Comparison of ENCODE assay signal across 29 mouse cellular contexts in the genomic region with DNA sequence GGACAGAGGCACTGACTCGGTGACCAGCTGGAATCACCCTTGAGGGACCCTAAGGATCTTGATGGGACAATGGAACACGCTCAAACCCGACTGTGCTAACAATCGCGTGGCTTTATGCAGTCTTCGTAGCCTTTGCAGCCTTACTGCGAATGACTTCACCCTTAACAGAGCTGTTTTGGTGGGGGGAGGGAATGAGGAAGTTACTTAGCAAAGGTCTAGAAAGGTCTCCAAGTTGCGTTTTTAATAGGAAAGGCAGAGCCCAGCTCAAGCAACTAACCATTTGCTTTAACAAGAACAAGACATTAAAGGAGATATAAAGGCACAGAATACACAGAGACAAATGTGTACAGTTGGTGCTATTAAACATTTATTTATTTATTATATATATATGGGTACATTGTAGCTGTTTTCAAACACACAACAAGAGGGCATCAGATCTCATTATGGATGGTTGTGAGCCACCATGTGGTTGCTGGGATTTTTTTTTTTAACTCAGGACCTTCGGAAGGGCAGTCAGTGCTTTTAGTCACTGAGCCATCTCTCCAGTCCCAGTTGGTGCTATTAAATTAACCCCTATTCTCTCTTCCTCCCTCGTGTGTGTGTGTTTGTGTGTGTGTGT. TPM values are rescaled to one million over a fixed set of nuclear protein-coding genes. Genes with fewer than 3 reads are reported as not detected.
DNase-seq lines count a peak whose midpoint lies in the region; ATAC-seq and TF ChIP-seq lines count a peak whose summit lies in the region.
"Had no signal": no experiment of that assay in that cellular context is flagged by ENCODE, and none has a peak within 500 bp of the region (broad histone marks: within the 10 kb centered on the region; RNA-seq: fewer than 3 reads in every experiment).

No protein-coding gene starts in this region.

- WGBS in heart, embryonic 13.5 days = 73% methylated on average over 10 of the region's 10 CpGs
- 10% methylated on average over 9 of the region's 10 CpGs for WGBS in macrophage (ENCODE audit: missing documents)
- 72% methylated on average over 10 of the region's 10 CpGs for WGBS in hindbrain, embryonic 12.5 days

- no peak for TF ChIP-seq POLR2A in bone marrow macrophage, adult 2 months (IDR thresholded peaks at IDR 0.05; ENCODE audit: borderline replicate concordance, low read depth, low read length)

- H3K4me3 ChIP-seq in heart, embryonic 13.5 days = no peak overlapping the region
- no peak overlapping the region for H3K4me3 ChIP-seq in bone marrow macrophage, adult 2 months (ENCODE audit: insufficient read depth, low read length)
- no peak overlapping the region for H3K4me3 ChIP-seq in macrophage (ENCODE audit: inconsistent target)
- no peak overlapping the region for H3K4me3 ChIP-seq in hindbrain, embryonic 12.5 days
- H3K4me3 ChIP-seq: erythroblast, embryonic 14.5 days; heart, embryonic 10.5 days had no signal

- no peak overlapping the region for H3K27ac ChIP-seq in heart, embryonic 13.5 days (replicated peaks)
- peak overlapping the region; percentile 57 for H3K27ac ChIP-seq in bone marrow macrophage, adult 2 months (ENCODE audit: insufficient read depth, low read depth, low read length)
- peak overlapping the region; percentile 55 for H3K27ac ChIP-seq in macrophage
- no peak overlapping the region for H3K27ac ChIP-seq in hindbrain, embryonic 12.5 days
- H3K27ac ChIP-seq: heart, embryonic 10.5 days; hindbrain, embryonic 14.5 days; liver, embryonic 14.5 days had no signal

- no peaks in the 10 kb centered on the region for H3K79me2 ChIP-seq in macrophage (ENCODE audit: inconsistent target)

- no peak for ATAC-seq in heart, embryonic 13.5 days (ENCODE audit: extremely low read depth, insufficient number of reproducible peaks, low FRiP score, low TSS enrichment)
- ATAC-seq in hindbrain, embryonic 12.5 days (ENCODE audit: low FRiP score) = no peak
- ATAC-seq: CD4-positive, CD25-positive, alpha-beta regulatory T cell, adult 4 months; forebrain, embryonic 16.5 days; intestine, postnatal 0 days had no signal

- H3K36me3 ChIP-seq in heart, embryonic 13.5 days = no peaks in the 10 kb centered on the region
- H3K36me3 ChIP-seq in macrophage (ENCODE audit: inconsistent target) = no peaks in the 10 kb centered on the region
- H3K36me3 ChIP-seq in splenic B cell, adult 2 months (ENCODE audit: control insufficient read depth, insufficient read depth, low read length, poor library complexity, severe bottlenecking) = no peaks in the 10 kb centered on the region
- no peaks in the 10 kb centered on the region for H3K36me3 ChIP-seq in hindbrain, embryonic 12.5 days
- H3K36me3 ChIP-seq: heart, embryonic 10.5 days had no signal

- no peaks in the 10 kb centered on the region for H3K9me3 ChIP-seq in heart, embryonic 13.5 days
- no peaks in the 10 kb centered on the region for H3K9me3 ChIP-seq in hindbrain, embryonic 12.5 days (replicated peaks)
- H3K9me3 ChIP-seq: heart, embryonic 10.5 days had no signal

- no peaks in the 10 kb centered on the region; the same call in 1 of the 2 replicates for H3K27me3 ChIP-seq in heart, embryonic 13.5 days (replicated peaks)
- no peaks in the 10 kb centered on the region for H3K27me3 ChIP-seq in splenic B cell, adult 2 months (ENCODE audit: control insufficient read depth, insufficient read depth, low read length, poor library complexity, severe bottlenecking)
- peaks cover 8% of the 10 kb centered on the region for H3K27me3 ChIP-seq in hindbrain, embryonic 12.5 days

- peaks cover 23% of the 10 kb centered on the region for H3K4me1 ChIP-seq in heart, embryonic 13.5 days
- H3K4me1 ChIP-seq in bone marrow macrophage, adult 2 months (ENCODE audit: control insufficient read depth, insufficient read depth, low read length) = peaks cover 41% of the 10 kb centered on the region
- peaks cover 8% of the 10 kb centered on the region for H3K4me1 ChIP-seq in hindbrain, embryonic 12.5 days

- H3K4me2 ChIP-seq in heart, embryonic 13.5 days = no peak overlapping the region
- no peak overlapping the region for H3K4me2 ChIP-seq in hindbrain, embryonic 12.5 days (replicated peaks)
- H3K4me2 ChIP-seq: hindbrain, embryonic 14.5 days; lung, embryonic 14.5 days had no signal

- TF ChIP-seq CTCF in bone marrow macrophage, adult 2 months (IDR thresholded peaks at IDR 0.05; ENCODE audit: low read depth, low read length) = no peak

- DNase-seq in heart, adult 18-20 months = no peak
- DNase-seq in splenic B cell, adult 2 months (ENCODE audit: low read depth, low spot score) = peak; percentile 49
- DNase-seq in layer of hippocampus, postnatal 10 days (ENCODE audit: low spot score in 2 of 2) = no peak
- DNase-seq: adrenal gland, postnatal 10 days; cerebellum, adult 11-12 months; cerebellum, adult 9-11 months; gastrocnemius, postnatal 10 days; heart, postnatal 36 days; kidney, adult 9 months; kidney, postnatal 10 days; liver; lung, embryonic 14.5 days; lung, postnatal 14 days; midbrain, embryonic 14.5 days; right cerebral cortex, postnatal 25 days; spleen, adult 18-20 months; thymus, adult 2 months; thymus, postnatal 36 days had no signal

- peak overlapping the region; percentile 14; the same call in 1 of the 2 replicates for H3K9ac ChIP-seq in heart, embryonic 13.5 days
- no peak overlapping the region for H3K9ac ChIP-seq in hindbrain, embryonic 12.5 days
- H3K9ac ChIP-seq: hindbrain, embryonic 14.5 days; liver, embryonic 14.5 days; lung, embryonic 14.5 days had no signal

RNA-seq across cellular contexts. Expression of a gene that starts 42.8 kb away (rescaled TPM):
- polyA plus RNA-seq in heart, embryonic 13.5 days (2015; fragmentation: Nextera tagmentation; extraction: Ambion mirVana) = 1.8 and 1.9 TPM in 2 replicates
- total RNA-seq in heart, adult 18-20 months (2021) = 1 to 10 TPM; 2.5 to 3.0 TPM
- 17.9 and 18.7 TPM in 2 replicates for polyA plus RNA-seq in bone marrow macrophage, adult 2 months (2012; ENCODE audit: insufficient read depth, insufficient read length, missing spikeins)
- total RNA-seq in macrophage (2018; cell fraction: chromatin; rRNA removed) = 100 to 1,000 TPM in 5 of 26 experiments, 10 to 100 TPM in 21; 16.7 to 137 (median 78.1) TPM
- total RNA-seq in macrophage (2018; cell fraction: cytosol; rRNA removed) = 10 to 100 TPM in 23 of 26 experiments, 1 to 10 TPM in 3; 7.8 to 23.6 (median 14.8) TPM
- total RNA-seq in macrophage (2018; cell fraction: nucleus; rRNA removed) = 10 to 100 TPM in 25 of 26 experiments, 1 to 10 TPM in 1; 9.3 to 75.6 (median 42.6) TPM
- 9.0 to 14.1 TPM (median 9.9 TPM) in 3 replicates for polyA plus RNA-seq in macrophage (2018)
- 3.9 and 4.8 TPM in 2 replicates for polyA plus RNA-seq in hindbrain, embryonic 12.5 days (2016; fragmentation: Nextera tagmentation; extraction: Ambion mirVana)
- 1 to 10 TPM; 3.7 to 3.8 TPM for total RNA-seq in layer of hippocampus, postnatal 10 days (2021)

RNA-seq across cellular contexts. Expression of a gene that starts 53.4 kb away (rescaled TPM):
- polyA plus RNA-seq in heart, embryonic 13.5 days (2015; fragmentation: Nextera tagmentation; extraction: Ambion mirVana) = 5.6 and 5.8 TPM in 2 replicates
- total RNA-seq in heart, adult 18-20 months (2021) = 10 to 100 TPM; 15.3 to 20.3 TPM
- polyA plus RNA-seq in bone marrow macrophage, adult 2 months (2012; ENCODE audit: insufficient read depth, insufficient read length, missing spikeins) = 23.8 and 24.6 TPM in 2 replicates
- total RNA-seq in macrophage (2018; cell fraction: chromatin; rRNA removed) = 100 to 1,000 TPM in 1 of 26 experiments, 10 to 100 TPM in 22, 1 to 10 TPM in 3; 6.1 to 113 (median 35.5) TPM
- 10 to 100 TPM in 13 of 26 experiments, 1 to 10 TPM in 13; 2.3 to 28.4 (median 11.2) TPM for total RNA-seq in macrophage (2018; cell fraction: cytosol; rRNA removed)
- 10 to 100 TPM in 22 of 26 experiments, 1 to 10 TPM in 4; 5.9 to 75.3 (median 23.3) TPM for total RNA-seq in macrophage (2018; cell fraction: nucleus; rRNA removed)
- 3.7 to 16.2 TPM (median 6.5 TPM) in 3 replicates for polyA plus RNA-seq in macrophage (2018)
- polyA plus RNA-seq in hindbrain, embryonic 12.5 days (2016; fragmentation: Nextera tagmentation; extraction: Ambion mirVana) = 5.2 and 5.9 TPM in 2 replicates
- total RNA-seq in layer of hippocampus, postnatal 10 days (2021) = 1 to 10 TPM; 8.7 to 9.3 TPM

Comparison
In these comparisons a context has a peak if more than half of its experiments do, and no peak if none do; other contexts are left out.
1. H3K27ac ChIP-seq: peak in bone marrow macrophage, adult 2 months (single experiment) and macrophage (single experiment); none in heart, embryonic 13.5 days (single experiment) and hindbrain, embryonic 12.5 days (single experiment).